Mouse (Mus musculus) spleen, adult 2 months (tissue): ENCODE results near the gene Atp6v1g1.

Source experiments
- CTCF ChIP-seq: fragments of 200-500 bp; IDR thresholded peaks from 2 replicates; pipeline ENCODE4 v1.5.1; 2011; ENCODE audit warnings: mild to moderate bottlenecking, inconsistent platforms; ENCODE audit not compliant: insufficient read depth, insufficient read length, insufficient replicate concordance; ENCODE audit errors: extremely low read depth
- POLR2A ChIP-seq: fragments of 200-500 bp; IDR thresholded peaks from 2 replicates; pipeline ENCODE4 v1.6.1; 2011; ENCODE audit warnings: low read depth, low read length, inconsistent platforms

GRCm38 (mm10) chr4:63543746-63544493 is 652 bp upstream of the Atp6v1g1 start:
- TF ChIP-seq CTCF (no peak), POLR2A (no peak)
